Mouse (Mus musculus) urinary bladder, postnatal 10 days (tissue): ENCODE results near the gene Nav3.

Experiments used
- DNase-seq: peaks from one replicate; pipeline ENCODE4 v3.0.0; 2022; ENCODE audit warnings: low spot score

The Nav3 gene

GRCm38 (mm10) chr10:109919515-109919914 lies 536.5 kb downstream of the Nav3 start:
- DNase-seq, result no peak

GRCm38 (mm10) chr10:109907206-109907605 lies 548.8 kb downstream of the Nav3 start:
- no peak for DNase-seq

DNA sequence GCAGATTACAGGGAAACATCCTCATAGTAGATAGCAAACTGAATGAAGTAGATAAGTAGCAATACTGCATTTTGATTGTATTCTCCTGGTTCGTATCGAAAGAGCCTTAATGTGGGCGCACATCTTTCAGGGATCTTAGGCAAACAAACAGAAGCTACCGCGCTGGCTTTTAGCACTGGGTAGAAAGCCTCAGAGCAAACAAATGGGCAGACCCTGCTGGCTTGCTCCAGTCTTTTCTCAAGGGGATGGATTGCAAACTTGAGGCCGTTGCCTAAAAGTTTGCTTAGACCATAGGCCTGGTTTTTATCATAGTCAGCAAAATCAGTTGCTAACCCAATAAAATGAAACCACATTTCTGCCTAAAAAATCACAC lies 549.6 kb downstream of the Nav3 start:
- DNase-seq, result no peak

DNA sequence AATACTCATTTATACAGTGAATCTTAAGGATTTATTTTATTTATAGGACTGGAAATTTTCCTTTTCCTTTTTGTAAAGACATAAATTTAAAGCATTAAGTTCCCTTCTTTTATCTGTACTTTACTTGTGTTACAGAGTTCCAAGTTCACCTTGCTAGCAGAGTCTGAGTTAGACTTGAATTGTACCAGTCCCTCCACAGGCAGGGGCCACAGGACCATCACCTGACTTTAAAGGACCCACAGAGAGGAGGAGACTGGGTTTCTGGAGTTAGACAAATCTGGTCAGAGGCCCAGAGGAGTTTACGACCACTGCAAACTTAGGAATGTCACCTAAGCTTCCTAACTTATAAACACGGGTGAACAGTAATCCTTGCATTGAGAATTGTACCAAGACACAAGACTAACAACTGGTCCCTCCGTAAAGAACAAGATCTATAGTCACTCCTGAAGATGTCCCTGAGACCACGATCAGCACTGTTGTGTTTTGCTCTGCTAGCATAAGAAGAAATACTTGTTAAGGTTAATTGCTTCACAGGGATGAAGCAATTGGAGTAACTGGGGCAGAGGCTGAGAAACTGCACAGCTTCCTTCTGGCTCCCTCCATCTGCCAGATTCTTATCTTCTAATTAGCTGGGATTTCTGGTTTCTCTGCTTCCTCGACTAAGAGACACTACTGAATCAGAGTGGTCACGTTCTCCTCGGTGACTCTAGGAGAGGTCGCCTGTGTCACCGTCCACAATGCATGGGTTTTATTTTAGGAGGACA lies 550.2 kb downstream of the Nav3 start:
- no peak for DNase-seq

DNA sequence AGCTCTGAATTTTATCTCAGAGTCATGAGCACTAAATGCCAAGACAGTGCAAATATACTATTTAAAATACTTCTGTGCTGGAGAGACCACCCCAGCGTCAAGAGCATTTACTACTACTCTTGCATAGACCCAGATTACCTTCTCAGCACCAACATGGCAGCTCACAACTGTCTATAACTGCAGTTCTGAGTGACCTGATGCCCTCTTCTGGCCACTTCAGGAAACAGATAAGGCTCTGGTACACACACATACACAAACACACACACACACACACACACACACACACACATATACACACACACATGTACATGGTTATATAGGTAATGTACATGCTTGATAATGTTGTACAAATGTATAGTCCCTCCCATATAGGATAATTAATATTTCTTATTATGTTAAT lies 551.2 kb downstream of the Nav3 start:
- DNase-seq, result no peak

DNA sequence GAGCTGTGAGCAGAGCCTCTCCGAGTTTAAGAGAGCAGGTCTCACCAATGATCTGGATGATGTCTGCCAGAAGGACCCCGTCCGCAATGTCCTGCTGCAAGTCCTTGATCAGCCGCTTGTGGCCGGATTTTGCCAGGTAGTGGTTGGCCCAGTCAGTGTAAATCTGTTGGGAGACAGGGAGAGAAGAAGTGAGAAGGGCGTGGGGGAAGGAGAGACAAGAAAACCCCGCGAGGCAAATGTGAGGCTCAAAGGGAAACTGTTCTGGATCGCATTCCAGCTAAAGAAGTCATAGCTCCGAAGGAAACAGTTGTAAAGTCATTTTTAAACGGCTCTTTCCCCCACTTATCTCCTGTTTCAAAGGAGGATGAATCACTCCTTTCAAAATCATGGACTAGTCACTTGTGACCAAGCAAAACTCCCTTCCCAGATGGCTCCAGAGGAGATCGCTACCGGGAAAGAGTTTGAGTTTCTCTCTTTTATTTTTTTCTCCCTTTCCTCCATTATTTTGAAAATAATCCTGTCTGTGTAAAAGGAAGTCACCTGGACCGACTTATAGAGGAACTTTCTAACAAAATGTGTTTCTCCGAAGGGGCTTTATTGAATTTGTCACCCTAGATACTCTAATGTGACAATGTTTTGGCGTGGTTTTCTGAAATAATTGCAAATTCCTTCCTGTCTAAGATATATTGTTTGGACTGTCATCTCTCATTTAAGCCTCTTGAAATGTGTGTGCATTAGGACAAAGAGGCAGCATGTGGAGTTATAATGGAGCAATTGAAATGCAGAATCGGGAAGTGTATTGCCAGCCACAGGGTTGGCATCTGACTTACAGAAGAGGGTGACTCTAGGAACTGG lies 552.1 kb downstream of the Nav3 start:
- no peak for DNase-seq

GRCm38 (mm10) chr10:109903241-109903640 lies 552.8 kb downstream of the Nav3 start:
- DNase-seq, result no peak

- DNase-seq, result no peak
These were observed 566.9 kb downstream of the Nav3 start for GRCm38 (mm10) chr10:109889171-109889475.

GRCm38 (mm10) chr10:109888355-109889170 lies 567.4 kb downstream of the Nav3 start:
- no peak for DNase-seq

GRCm38 (mm10) chr10:109887160-109887559 lies 568.8 kb downstream of the Nav3 start:
- DNase-seq, result no peak

DNA sequence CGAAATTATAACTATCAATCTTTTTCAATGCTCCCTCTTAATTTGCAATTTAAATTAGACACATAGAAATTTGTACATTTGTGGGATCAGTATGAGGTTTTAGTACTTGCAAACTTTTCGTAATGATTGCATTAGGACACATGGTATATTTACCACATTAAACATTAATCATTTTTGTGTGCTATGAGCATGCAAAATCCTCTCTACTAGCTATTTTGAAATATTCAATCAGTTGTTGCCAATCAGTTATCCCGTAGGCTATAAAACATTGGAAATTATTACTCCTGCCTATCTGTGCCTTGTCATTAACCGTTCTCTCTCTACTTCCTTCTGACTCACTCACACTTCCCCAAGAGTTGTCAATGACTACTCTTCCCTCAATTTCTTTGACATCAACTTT lies 579.9 kb downstream of the Nav3 start:
- DNase-seq, result no peak

- DNase-seq, result no peak
These were observed 580.6 kb downstream of the Nav3 start for GRCm38 (mm10) chr10:109875312-109875830.

- no peak for DNase-seq
These were observed 581.2 kb downstream of the Nav3 start for GRCm38 (mm10) chr10:109874652-109875311.

DNA sequence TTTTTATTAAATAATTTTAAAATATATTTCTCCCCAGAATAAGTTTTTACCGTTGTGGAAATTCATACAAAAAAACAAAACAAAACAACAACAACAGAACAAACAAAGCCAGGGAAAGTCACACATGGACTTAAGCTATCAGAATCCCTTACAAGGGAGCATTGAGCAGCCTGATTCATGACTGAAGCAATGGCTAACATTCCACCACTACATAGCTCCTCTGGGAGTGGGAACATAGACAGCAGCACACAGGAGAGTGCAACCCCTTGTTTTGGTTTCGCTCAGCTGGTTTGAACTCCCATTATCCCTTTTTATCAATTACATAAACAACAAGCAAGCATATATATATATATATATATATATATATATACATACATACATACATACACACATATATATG lies 589.9 kb downstream of the Nav3 start:
- no peak for DNase-seq

DNA sequence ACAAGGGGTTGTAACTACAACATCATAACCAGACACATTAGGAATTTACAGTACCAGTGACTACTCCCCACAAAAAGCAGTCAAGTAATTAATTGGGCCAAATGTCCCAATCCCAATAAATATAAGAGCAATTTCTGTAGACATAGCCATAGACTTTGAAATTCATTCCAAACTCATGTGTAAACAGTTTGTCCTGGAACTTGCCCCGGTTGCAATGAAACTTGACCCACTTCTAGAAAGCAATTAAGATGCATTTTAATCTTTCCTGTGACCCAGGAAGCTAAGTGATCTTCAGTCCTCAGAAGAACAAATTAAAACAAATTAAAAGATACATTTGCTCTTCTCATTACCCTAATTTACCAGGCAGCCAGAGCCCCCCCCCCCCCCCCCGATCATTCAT lies 590.6 kb downstream of the Nav3 start:
- no peak for DNase-seq

- DNase-seq, result no peak
These were observed 591.3 kb downstream of the Nav3 start for GRCm38 (mm10) chr10:109864708-109865107.

- DNase-seq, result no peak
These were observed 594.7 kb downstream of the Nav3 start for GRCm38 (mm10) chr10:109861275-109861674.

GRCm38 (mm10) chr10:109858568-109858967 lies 597.4 kb downstream of the Nav3 start:
- DNase-seq, result no peak

DNA sequence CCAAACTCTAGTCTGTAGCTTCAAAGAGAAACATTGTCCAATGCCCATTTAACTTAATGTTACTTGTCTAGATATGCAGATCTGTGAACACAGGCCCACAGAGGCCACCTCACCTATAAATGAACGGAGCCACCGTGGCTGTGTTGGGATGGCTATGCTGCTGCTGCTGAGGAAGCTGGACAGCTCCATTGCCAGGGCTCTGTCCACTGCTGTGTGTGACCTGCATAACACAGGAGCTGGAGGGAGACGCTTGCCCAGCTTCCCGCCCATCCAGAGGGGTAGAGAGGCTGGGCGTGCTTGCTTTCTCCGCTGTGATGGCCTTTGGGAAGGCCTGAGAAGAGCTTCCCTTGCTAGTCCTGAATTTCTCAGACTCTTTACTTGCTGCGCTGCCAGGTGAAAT lies 603.6 kb downstream of the Nav3 start:
- no peak for DNase-seq

DNA sequence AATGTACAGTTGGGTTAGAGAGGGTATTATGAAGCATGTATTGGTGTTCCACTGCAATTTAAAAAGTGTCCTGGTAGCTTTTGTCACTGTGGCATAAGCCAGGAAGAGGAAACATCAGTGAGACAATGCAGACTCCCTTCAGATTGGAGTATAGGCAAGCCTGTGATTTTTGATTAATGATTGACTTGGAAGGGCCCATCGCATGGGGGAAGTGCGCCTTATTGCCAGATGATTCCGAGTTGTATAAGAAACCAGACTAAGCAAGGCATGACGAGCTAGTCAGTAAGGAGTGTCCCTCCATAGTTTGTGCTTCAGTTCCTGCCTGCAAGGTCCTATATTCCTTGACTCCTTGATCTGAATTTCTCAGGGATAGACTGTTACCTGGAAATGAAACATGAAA lies 608.4 kb downstream of the Nav3 start:
- no peak for DNase-seq

DNA sequence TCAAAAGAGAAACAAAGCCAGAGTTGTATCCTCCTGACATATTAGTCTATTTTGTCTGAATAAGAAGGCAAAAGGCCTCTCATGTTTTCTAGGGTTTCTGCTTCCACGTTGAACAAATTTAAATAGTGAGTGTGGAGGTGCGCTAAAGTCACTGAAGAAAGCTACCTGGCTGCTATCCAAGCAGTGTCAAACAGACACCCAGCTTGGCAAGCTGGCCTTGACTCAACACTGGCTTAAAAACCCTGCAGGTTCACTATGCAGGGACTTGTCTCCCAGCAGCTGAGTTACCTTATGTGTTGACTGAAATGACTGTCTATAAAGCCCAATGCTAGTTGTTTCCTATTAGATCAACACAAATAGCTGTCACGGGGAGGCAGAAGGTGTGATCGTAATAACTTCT lies 612.3 kb downstream of the Nav3 start:
- no peak for DNase-seq

DNA sequence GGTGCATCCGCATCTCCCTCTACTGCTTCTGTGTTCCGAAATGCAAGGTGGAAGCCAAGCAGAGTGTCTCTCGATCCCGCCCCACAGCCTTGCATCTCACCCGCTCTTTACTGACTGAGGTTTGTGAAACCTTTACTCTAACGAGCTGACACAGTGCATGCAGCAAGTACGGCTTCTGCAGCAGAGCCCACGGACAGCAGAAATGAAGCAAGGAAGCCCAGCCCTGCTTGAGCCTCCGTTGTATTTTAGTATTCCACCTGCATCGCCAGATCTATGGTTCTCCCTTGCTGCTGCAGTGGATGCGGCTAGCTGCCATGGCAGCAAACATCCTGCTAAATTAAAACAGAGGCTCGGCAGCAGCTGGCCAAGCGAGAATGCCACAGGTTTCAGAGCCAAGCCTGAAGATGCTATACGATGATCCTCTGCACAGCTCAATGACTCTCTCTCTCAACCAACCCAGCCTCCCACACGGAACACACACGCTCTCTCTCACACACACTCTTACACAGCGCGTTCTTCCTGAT lies 623.2 kb downstream of the Nav3 start:
- DNase-seq, result no peak
